Mouse (Mus musculus) G1E-ER4 (cell line): Measurements from ENCODE around the gene Rfx4. TPM values are rescaled to one million over a fixed set of nuclear protein-coding genes. Genes with fewer than 3 reads are reported as not detected.

Experiments
- GATA1 ChIP-seq: IDR thresholded peaks from one replicate; pipeline ENCODE4 v1.8.0; 2012; ENCODE audit warnings: low read length, inconsistent platforms
- polyA plus RNA-seq: library from polyadenylated mRNA; stranded (reverse); fragments of >175 nt; gene quantifications from 2 replicates; pipeline ENCODE4 v1.2.3, GENCODE M21; 2012

Gene Rfx4
- polyA plus RNA-seq, 1 experiment: not detected

GRCm38 (mm10) chr10:84780828-84781227, 25.0 kb downstream of the Rfx4 start:
- no peak for TF ChIP-seq GATA1

- no peak for TF ChIP-seq GATA1
Measured at GRCm38 (mm10) chr10:84785339-84785738, 29.5 kb downstream of the Rfx4 start.

- no peak for TF ChIP-seq GATA1
Measured at GRCm38 (mm10) chr10:84790323-84790722, 34.5 kb downstream of the Rfx4 start.

GRCm38 (mm10) chr10:84791181-84791580, 35.3 kb downstream of the Rfx4 start:
- TF ChIP-seq GATA1: no peak

- TF ChIP-seq GATA1: no peak
Measured at GRCm38 (mm10) chr10:84801521-84801920, 45.7 kb downstream of the Rfx4 start.

- TF ChIP-seq GATA1: no peak
Measured at GRCm38 (mm10) chr10:84803216-84803844, 47.5 kb downstream of the Rfx4 start.

GRCm38 (mm10) chr10:84805576-84805975, 49.7 kb downstream of the Rfx4 start:
- no peak for TF ChIP-seq GATA1

GRCm38 (mm10) chr10:84807206-84807605, 51.3 kb downstream of the Rfx4 start:
- TF ChIP-seq GATA1: no peak

- TF ChIP-seq GATA1: no peak
Measured at GRCm38 (mm10) chr10:84810030-84810849, 54.4 kb downstream of the Rfx4 start.

GRCm38 (mm10) chr10:84811171-84811912, 55.5 kb downstream of the Rfx4 start:
- no peak for TF ChIP-seq GATA1

GRCm38 (mm10) chr10:84811913-84812295, 56.0 kb downstream of the Rfx4 start:
- TF ChIP-seq GATA1: no peak

GRCm38 (mm10) chr10:84815676-84816436, 60.0 kb downstream of the Rfx4 start:
- no peak for TF ChIP-seq GATA1

GRCm38 (mm10) chr10:84817086-84817869, 61.4 kb downstream of the Rfx4 start:
- no peak for TF ChIP-seq GATA1

- TF ChIP-seq GATA1: no peak
Measured at GRCm38 (mm10) chr10:84819669-84820068, 63.8 kb downstream of the Rfx4 start.

GRCm38 (mm10) chr10:84820230-84820629, 64.4 kb downstream of the Rfx4 start:
- TF ChIP-seq GATA1: no peak
